Mouse (Mus musculus): ENCODE data around the gene Gm10662.
"Not testable (repeated sequence)": the region's sequence is repeated elsewhere in the genome, so short reads cannot be mapped to it uniquely, and the experiment has no call there.

The Gm10662 gene

GRCm38 (mm10) chr7:23144380-23144779 is at the start of gene Gm10662:
Gene Gm10662 (minus strand): TSS chr7:23144480.
- DNase-seq = not testable (repeated sequence)

- DNase-seq = not testable (repeated sequence)
These were observed 19.2 kb upstream of the Gm10662 start for GRCm38 (mm10) chr7:23163505-23163904.

Data from B cell, adult 2 months (primary cell).